Mouse (Mus musculus) limb, embryonic 13.5 days (tissue): ENCODE data around the gene Psmg4. TPM values are rescaled to one million over a fixed set of nuclear protein-coding genes. Genes with fewer than 3 reads are reported as not detected.

Experiments used
- ATAC-seq: fragments of 200-750 bp; cut with Nextera tagmentation; 2 replicates; pipeline ENCODE4 v1.8.0; 2017; ENCODE audit warnings: low read depth, moderate number of reproducible peaks, moderate TSS enrichment; ENCODE audit not compliant: low FRiP score
- H3K27ac ChIP-seq: fragments of 300-500 bp; sonication (generic); 2 replicates; pipeline ENCODE4 v1.5.1; 2015; ENCODE audit warnings: inconsistent platforms, mild to moderate bottlenecking, moderate library complexity
- H3K27me3 ChIP-seq: fragments of 300-500 bp; sonication (generic); 2 replicates; pipeline ENCODE4 v1.6.1; 2015; ENCODE audit warnings: mild to moderate bottlenecking, inconsistent platforms
- H3K36me3 ChIP-seq: fragments of 300-500 bp; sonication (generic); 2 replicates; pipeline ENCODE4 v1.6.1; 2015; ENCODE audit warnings: inconsistent platforms, mild to moderate bottlenecking, moderate library complexity
- H3K4me1 ChIP-seq: fragments of 300-500 bp; sonication (generic); 2 replicates; pipeline ENCODE4 v1.6.1; 2015; ENCODE audit warnings: inconsistent platforms
- H3K4me2 ChIP-seq: fragments of 300-500 bp; sonication (generic); replicated peaks from 2 replicates; pipeline ENCODE4 v1.6.1; 2015; ENCODE audit warnings: inconsistent platforms, mild to moderate bottlenecking, moderate library complexity
- H3K4me3 ChIP-seq: fragments of 300-500 bp; sonication (generic); 2 replicates; pipeline ENCODE4 v1.5.1; 2015; ENCODE audit warnings: moderate library complexity, mild to moderate bottlenecking, inconsistent platforms
- H3K9ac ChIP-seq: fragments of 300-500 bp; sonication (generic); 2 replicates; pipeline ENCODE4 v1.6.1; 2015; ENCODE audit warnings: mild to moderate bottlenecking, inconsistent platforms
- H3K9me3 ChIP-seq: fragments of 300-500 bp; sonication (generic); 2 replicates; pipeline ENCODE4 v1.6.1; 2016; ENCODE audit warnings: inconsistent platforms
- WGBS: fragments of 180-500 bp; shearing (Covaris S2); methylation state at CpG from one replicate; pipeline ENCODE4 v1.1.7; 2015; 5-methylcytosine and 5-hydroxymethylcytosine counted together
- polyA plus RNA-seq: library from polyadenylated mRNA; unstranded; fragments of >200 nt; fragmentation: Nextera tagmentation; extraction: Ambion mirVana; gene quantifications from 2 replicates; pipeline ENCODE4 v1.2.1, GENCODE M21; 2015

Psmg4 gene
- polyA plus RNA-seq, 1 experiment from 2014 or later, result 97.2 TPM

GRCm38 (mm10) chr13:34212735-34213212 is 50.0 kb downstream of the Psmg4 start:
- H3K4me1 ChIP-seq, result no peaks in the 10 kb centered on the region; the same call in 1 of the 2 replicates
- WGBS, result 63% methylated on average over 10 of the region's 10 CpGs
- no peak overlapping the region for H3K4me2 ChIP-seq
- H3K4me3 ChIP-seq, result no peak overlapping the region
- H3K36me3 ChIP-seq, result no peaks in the 10 kb centered on the region
- H3K27ac ChIP-seq, result no peak overlapping the region
- no peaks in the 10 kb centered on the region for H3K27me3 ChIP-seq
- no peak overlapping the region for H3K9ac ChIP-seq
- no peak for ATAC-seq
- no peaks in the 10 kb centered on the region for H3K9me3 ChIP-seq

GRCm38 (mm10) chr13:34214855-34215254 is 52.1 kb downstream of the Psmg4 start:
- Histone ChIP-seq H3K9me3 (no peaks in the 10 kb centered on the region), H3K4me3 (no peak overlapping the region), H3K27me3 (no peaks in the 10 kb centered on the region), H3K4me2 (no peak overlapping the region), H3K9ac (no peak overlapping the region), H3K36me3 (no peaks in the 10 kb centered on the region), H3K27ac (no peak overlapping the region), H3K4me1 (no peaks in the 10 kb centered on the region; the same call in 1 of the 2 replicates)
- no peak for ATAC-seq
- 84% methylated on average over 3 of the region's 3 CpGs for WGBS

GRCm38 (mm10) chr13:34218776-34219175 is 56.0 kb downstream of the Psmg4 start:
- Histone ChIP-seq H3K4me3 (no peak overlapping the region), H3K9ac (no peak overlapping the region), H3K9me3 (no peaks in the 10 kb centered on the region), H3K36me3 (no peaks in the 10 kb centered on the region), H3K4me1 (peaks cover 8% of the 10 kb centered on the region; the same call in 1 of the 2 replicates), H3K27ac (no peak overlapping the region), H3K4me2 (no peak overlapping the region), H3K27me3 (no peaks in the 10 kb centered on the region)
- no peak for ATAC-seq
- 76% methylated on average over 3 of the region's 3 CpGs for WGBS

GRCm38 (mm10) chr13:34219728-34220127 is 57.0 kb downstream of the Psmg4 start:
- no peak overlapping the region for H3K4me2 ChIP-seq
- H3K27ac ChIP-seq, result no peak overlapping the region
- H3K9me3 ChIP-seq, result no peaks in the 10 kb centered on the region
- 39% methylated on average over 3 of the region's 3 CpGs for whole genome bisulfite sequencing
- no peaks in the 10 kb centered on the region for H3K36me3 ChIP-seq
- H3K4me3 ChIP-seq, result no peak overlapping the region
- no peaks in the 10 kb centered on the region for H3K27me3 ChIP-seq
- ATAC-seq, result no peak
- no peak overlapping the region for H3K9ac ChIP-seq
- H3K4me1 ChIP-seq, result peaks cover 8% of the 10 kb centered on the region; the same call in 1 of the 2 replicates

GRCm38 (mm10) chr13:34222985-34223384 is 60.2 kb downstream of the Psmg4 start:
- ATAC-seq, result no peak

GRCm38 (mm10) chr13:34226940-34227339 is 64.2 kb downstream of the Psmg4 start:
- H3K4me2 ChIP-seq, result no peak overlapping the region
- no peak overlapping the region for H3K27ac ChIP-seq
- no peaks in the 10 kb centered on the region for H3K27me3 ChIP-seq
- peaks cover 19% of the 10 kb centered on the region for H3K4me1 ChIP-seq
- no peaks in the 10 kb centered on the region for H3K36me3 ChIP-seq
- H3K4me3 ChIP-seq, result no peak overlapping the region
- ATAC-seq, result no peak
- H3K9ac ChIP-seq, result no peak overlapping the region
- H3K9me3 ChIP-seq, result no peaks in the 10 kb centered on the region
- 10% methylated on average over 1 of the region's 1 CpGs for WGBS

More at GRCm38 (mm10) chr13:34222985-34223384, 60.2 kb downstream of the Psmg4 start:
- H3K4me2 ChIP-seq, result no peak overlapping the region
- no peaks in the 10 kb centered on the region for H3K27me3 ChIP-seq
- WGBS, result 45% methylated on average over 7 of the region's 7 CpGs
- H3K4me3 ChIP-seq, result no peak overlapping the region
- no peak overlapping the region for H3K9ac ChIP-seq
- no peak overlapping the region for H3K27ac ChIP-seq
- no peaks in the 10 kb centered on the region for H3K36me3 ChIP-seq
- no peaks in the 10 kb centered on the region for H3K9me3 ChIP-seq
- peaks cover 15% of the 10 kb centered on the region for H3K4me1 ChIP-seq

Other genes starting within 250 kb of the Psmg4 start
- 13.8 and 16.6 TPM in 2 replicates for gene Nqo2, start 198.3 kb upstream of the Psmg4 start, polyA plus RNA-seq
- gene Ripk1, start 160.6 kb upstream of the Psmg4 start, polyA plus RNA-seq, result 14.0 and 15.8 TPM in 2 replicates
- gene Serpinb6a, start 160.2 kb upstream of the Psmg4 start, polyA plus RNA-seq, result 65.9 and 70.3 TPM in 2 replicates
- 42.3 and 46.5 TPM in 2 replicates for gene Bphl, start 125.4 kb upstream of the Psmg4 start, polyA plus RNA-seq
- gene Tubb2a, start 85.0 kb upstream of the Psmg4 start, polyA plus RNA-seq, result 150 and 152 TPM in 2 replicates
- 40.1 and 42.0 TPM in 2 replicates for gene Tubb2b, start 32.5 kb upstream of the Psmg4 start, polyA plus RNA-seq
- 4.2 and 4.5 TPM in 2 replicates for gene Slc22a23, start 182.2 kb downstream of the Psmg4 start, polyA plus RNA-seq